Mouse (Mus musculus) retina, postnatal 7 days (tissue): ENCODE measurements at regions not wholly inside any gene's neighbourhood (a gene's known extent, or its start where the extent isn't known, plus 50 kb on each side); places are given as distances from the start of the nearest gene placed in this dataset.

Source experiments
- DNase-seq: peaks from one replicate; pipeline ENCODE4 v3.0.0-alpha.2; 2012; ENCODE audit warnings: low read depth, low spot score

GRCm38 (mm10) chr10:39250039-39250438 is 86.4 kb upstream of the Ccn6 start:
- DNase-seq, result no peak

- no peak for DNase-seq
Observed at GRCm38 (mm10) chr10:39248486-39248885, 84.9 kb upstream of the Ccn6 start.

- no peak for DNase-seq
Observed at GRCm38 (mm10) chr10:39246984-39247383, 83.4 kb upstream of the Ccn6 start.

- no peak for DNase-seq
Observed at GRCm38 (mm10) chr10:39245141-39245540, 81.5 kb upstream of the Ccn6 start.

GRCm38 (mm10) chr10:39244061-39244460 is 80.5 kb upstream of the Ccn6 start:
- no peak for DNase-seq

GRCm38 (mm10) chr10:39242398-39242797 is 78.8 kb upstream of the Ccn6 start:
- no peak for DNase-seq

GRCm38 (mm10) chr10:39241922-39242321 is 78.3 kb upstream of the Ccn6 start:
- DNase-seq, result no peak

GRCm38 (mm10) chr10:39241486-39241885 is 77.9 kb upstream of the Ccn6 start:
- no peak for DNase-seq

- DNase-seq, result no peak
Observed at GRCm38 (mm10) chr10:39240966-39241365, 77.4 kb upstream of the Ccn6 start.

GRCm38 (mm10) chr10:39240178-39240791 is 76.7 kb upstream of the Ccn6 start:
- DNase-seq, result no peak

GRCm38 (mm10) chr10:39239498-39240177 is 76.0 kb upstream of the Ccn6 start:
- DNase-seq, result peak; percentile 70

GRCm38 (mm10) chr10:39238596-39238995 is 75.0 kb upstream of the Ccn6 start:
- DNase-seq, result no peak

GRCm38 (mm10) chr10:39237549-39237948 is 74.0 kb upstream of the Ccn6 start:
- no peak for DNase-seq

- no peak for DNase-seq
Observed at GRCm38 (mm10) chr10:39233926-39234450, 70.4 kb upstream of the Ccn6 start.

- DNase-seq, result no peak
Observed at GRCm38 (mm10) chr10:39233191-39233590, 69.6 kb upstream of the Ccn6 start.

GRCm38 (mm10) chr10:39230634-39231410 is 67.2 kb upstream of the Ccn6 start:
- DNase-seq, result no peak

GRCm38 (mm10) chr10:39229233-39229632 is 65.6 kb upstream of the Ccn6 start:
- no peak for DNase-seq

- no peak for DNase-seq
Observed at GRCm38 (mm10) chr10:39228027-39228426, 64.4 kb upstream of the Ccn6 start.

- DNase-seq, result no peak
Observed at GRCm38 (mm10) chr10:39227499-39227942, 63.9 kb upstream of the Ccn6 start.

GRCm38 (mm10) chr10:39226518-39226917 is 62.9 kb upstream of the Ccn6 start:
- no peak for DNase-seq

GRCm38 (mm10) chr10:39224449-39225094 is 61.0 kb upstream of the Ccn6 start:
- no peak for DNase-seq

- DNase-seq, result no peak
Observed at GRCm38 (mm10) chr10:39221028-39221427, 57.4 kb upstream of the Ccn6 start.
